In genomic region chr19:58903899-58904327, GRCm38 (mm10) we compare ENCODE assay signal across 8 mouse cellular contexts. TPM values are rescaled to one million over a fixed set of nuclear protein-coding genes. Genes with fewer than 3 reads are reported as not detected.
DNase-seq lines count a peak whose midpoint lies in the region; ATAC-seq and TF ChIP-seq lines count a peak whose summit lies in the region.

No protein-coding gene starts in this region.

- peak overlapping the region; percentile 40 for H3K4me2 ChIP-seq in lung, postnatal 0 days (replicated peaks; ENCODE audit: low read depth, low read length)

- no peaks in the 10 kb centered on the region for H3K27me3 ChIP-seq in MEL (ENCODE audit: control insufficient read depth in 1 of 2, insufficient read depth in 2 of 2, low read length in 2 of 2)
- H3K27me3 ChIP-seq in cerebellum, adult 2 months (ENCODE audit: control insufficient read depth, insufficient read depth, low read length): no peaks in the 10 kb centered on the region; the same call in 1 of the 2 replicates
- H3K27me3 ChIP-seq in hindbrain, embryonic 10.5 days (ENCODE audit: insufficient read depth, poor library complexity, severe bottlenecking): peaks cover 33% of the 10 kb centered on the region
- H3K27me3 ChIP-seq in lung, postnatal 0 days (replicated peaks; ENCODE audit: insufficient read depth, low read length): no peaks in the 10 kb centered on the region

- peak; percentile 46 for DNase-seq in MEL (ENCODE audit: low read depth, low spot score)
- peak; percentile 74 to 90 for DNase-seq in cerebellum, adult 2 months
- peak; percentile 86 for DNase-seq in hindbrain, embryonic 10.5 days (ENCODE audit: low spot score)
- peak; percentile 89 for DNase-seq in layer of hippocampus, adult 9-10 months (ENCODE audit: low spot score)
- peak; percentile 87 for DNase-seq in lung, postnatal 0 days (ENCODE audit: low spot score)
- DNase-seq in retina, adult 2 months (ENCODE audit: low read depth, low spot score): peak; percentile 50
- peak; percentile 68 for DNase-seq in thymus, postnatal 25 days

- peak; percentile 77 to 85 (median 85) for TF ChIP-seq CTCF in MEL (IDR thresholded peaks at IDR 0.05 in 2 of 3, conservative IDR thresholded peaks at IDR 0.05 in 1 of 3; ENCODE audit: control insufficient read depth in 1 of 3, insufficient read depth in 1 of 3, low read depth in 2 of 3, low read length in 3 of 3, poor library complexity in 1 of 3, severe bottlenecking in 1 of 3)
- peak; percentile 98 for TF ChIP-seq CTCF in cerebellum, adult 2 months (IDR thresholded peaks at IDR 0.05; ENCODE audit: borderline replicate concordance, insufficient read depth, low read depth, low read length)
- peak; percentile 98 for TF ChIP-seq CTCF in lung, postnatal 0 days (IDR thresholded peaks at IDR 0.05)

- H3K36me3 ChIP-seq in MEL (ENCODE audit: control insufficient read depth in 1 of 2, insufficient read depth in 2 of 2, low read length in 2 of 2): no peaks in the 10 kb centered on the region
- no peaks in the 10 kb centered on the region for H3K36me3 ChIP-seq in hindbrain, embryonic 10.5 days
- no peaks in the 10 kb centered on the region for H3K36me3 ChIP-seq in lung, postnatal 0 days (ENCODE audit: insufficient read depth, low read length)

- 2% methylated on average over 11 of the region's 11 CpGs for WGBS in cerebellum, adult 2 months
- WGBS in hindbrain, embryonic 10.5 days: 2% methylated on average over 11 of the region's 11 CpGs
- WGBS in lung, postnatal 0 days: under 1% methylated on average over 11 of the region's 11 CpGs

- TF ChIP-seq POLR2A in MEL (IDR thresholded peaks at IDR 0.05; ENCODE audit: control insufficient read depth in 1 of 2, insufficient read depth in 1 of 2, low read depth in 1 of 2, low read length in 2 of 2, poor library complexity in 1 of 2): no peak
- TF ChIP-seq POLR2A in cerebellum, adult 2 months (IDR thresholded peaks at IDR 0.05; ENCODE audit: borderline replicate concordance, insufficient read depth, low read length): no peak

- peak; percentile 59 for TF ChIP-seq RAD21 in MEL (IDR thresholded peaks at IDR 0.05; ENCODE audit: low read depth, low read length)

- H3K9ac ChIP-seq in MEL (ENCODE audit: control insufficient read depth, low read depth, low read length, poor library complexity, severe bottlenecking): no peak overlapping the region
- H3K9ac ChIP-seq in lung, postnatal 0 days (replicated peaks; ENCODE audit: low read depth): no peak overlapping the region

- no peaks in the 10 kb centered on the region for H3K4me1 ChIP-seq in MEL (ENCODE audit: control insufficient read depth in 1 of 2, insufficient read depth in 2 of 2, low read length in 2 of 2)
- H3K4me1 ChIP-seq in cerebellum, adult 2 months (ENCODE audit: control insufficient read depth, insufficient read depth, low read length): 0 out of 2 replicates have a peak, but pooled peaks cover 4% of the 10 kb centered on the region
- peaks cover 5% of the 10 kb centered on the region; the same call in 1 of the 2 replicates for H3K4me1 ChIP-seq in hindbrain, embryonic 10.5 days (replicated peaks)
- H3K4me1 ChIP-seq in lung, postnatal 0 days (ENCODE audit: insufficient read depth, low read depth, low read length): peaks cover 3% of the 10 kb centered on the region; the same call in 1 of the 2 replicates

- no peaks in the 10 kb centered on the region for H3K9me3 ChIP-seq in MEL (replicated peaks; ENCODE audit: insufficient read depth, low read length)
- H3K9me3 ChIP-seq in hindbrain, embryonic 10.5 days: no peaks in the 10 kb centered on the region
- no peaks in the 10 kb centered on the region for H3K9me3 ChIP-seq in lung, postnatal 0 days (ENCODE audit: low read length)

- H3K4me3 ChIP-seq in MEL (ENCODE audit: control insufficient read depth in 1 of 2, insufficient read depth in 1 of 2, low read depth in 2 of 2, low read length in 2 of 2): no peak overlapping the region
- H3K4me3 ChIP-seq in cerebellum, adult 2 months (replicated peaks; ENCODE audit: insufficient read depth, low read depth, low read length): peak overlapping the region; percentile 57
- peak overlapping the region; percentile 40 for H3K4me3 ChIP-seq in hindbrain, embryonic 10.5 days
- no peak overlapping the region for H3K4me3 ChIP-seq in lung, postnatal 0 days (ENCODE audit: low read depth, low read length)

- TF ChIP-seq EP300 in MEL (IDR thresholded peaks at IDR 0.05; ENCODE audit: low read depth in 1 of 2, low read length in 2 of 2): no peak
- peak; percentile 63; the same call in 1 of the 2 replicates for TF ChIP-seq EP300 in lung, postnatal 0 days (IDR thresholded peaks at IDR 0.05)

- no peaks in the 10 kb centered on the region for H3K79me2 ChIP-seq in MEL (ENCODE audit: control insufficient read depth, insufficient read depth, low read length, poor library complexity)

- H3K27ac ChIP-seq in MEL (ENCODE audit: control insufficient read depth, low read depth, low read length): no peak overlapping the region
- H3K27ac ChIP-seq in cerebellum, adult 2 months (ENCODE audit: insufficient read depth, low read length): no peak overlapping the region
- H3K27ac ChIP-seq in hindbrain, embryonic 10.5 days: no peak overlapping the region
- H3K27ac ChIP-seq in lung, postnatal 0 days (ENCODE audit: low read length): no peak overlapping the region

- ATAC-seq in frontal cortex, adult (ENCODE audit: low TSS enrichment): peak; percentile 85
- ATAC-seq in lung, postnatal 0 days: peak; percentile 90

TF ChIP-seq in MEL, 35 proteins besides CTCF, POLR2A, EP300 and RAD21:
- TF ChIP-seq JUND (IDR thresholded peaks at IDR 0.05; ENCODE audit: low read depth, low read length): no peak
- no peak for TF ChIP-seq MAFK (IDR thresholded peaks at IDR 0.05; ENCODE audit: borderline replicate concordance, low read depth, low read length)
- TF ChIP-seq ZC3H11A (IDR thresholded peaks at IDR 0.05; ENCODE audit: low read depth, low read length): peak; percentile 41
- no peak for TF ChIP-seq BHLHE40 (IDR thresholded peaks at IDR 0.05; ENCODE audit: borderline replicate concordance, low read depth, low read length)
- no peak for TF ChIP-seq GATA1 (IDR thresholded peaks at IDR 0.05; ENCODE audit: low read depth, low read length)
- TF ChIP-seq POLR2AphosphoS5 (IDR thresholded peaks at IDR 0.05; ENCODE audit: borderline replicate concordance, low read depth, low read length): no peak
- TF ChIP-seq SIN3A (IDR thresholded peaks at IDR 0.05; ENCODE audit: low read length): no peak
- no peak for TF ChIP-seq USF1 (IDR thresholded peaks at IDR 0.05; ENCODE audit: low read depth, low read length)
- no peak for TF ChIP-seq NELFE (IDR thresholded peaks at IDR 0.05; ENCODE audit: low read depth, low read length)
- TF ChIP-seq SMC3 (IDR thresholded peaks at IDR 0.05; ENCODE audit: low read depth, low read length): peak; percentile 66
- no peak for TF ChIP-seq ZNF384 (IDR thresholded peaks at IDR 0.05; ENCODE audit: low read depth, low read length)
- TF ChIP-seq MAX (IDR thresholded peaks at IDR 0.05; ENCODE audit: low read length): no peak
- TF ChIP-seq HCFC1 (IDR thresholded peaks at IDR 0.05; ENCODE audit: low read depth, low read length): no peak
- TF ChIP-seq MYC (IDR thresholded peaks at IDR 0.05; ENCODE audit: low read depth, low read length): no peak
- no peak for TF ChIP-seq GABPA (IDR thresholded peaks at IDR 0.05; ENCODE audit: low read depth, low read length)

RNA-seq across cellular contexts. Expression of gene Eno4, which starts 39.3 kb away (rescaled TPM):
- total RNA-seq in MEL (2012; rRNA removed): not detected in 2 replicates
- not detected for polyA plus RNA-seq in MEL (2012; ENCODE audit: insufficient read depth in 1 of 2, insufficient read length in 2 of 2, low read depth in 1 of 2, low replicate concordance in 2 of 2, missing spikeins in 1 of 2)
- 1.9 and 2.1 TPM in 2 replicates for polyA plus RNA-seq in cerebellum, adult 2 months (2012; rRNA removed)
- polyA plus RNA-seq in hindbrain, embryonic 10.5 days (2016; fragmentation: Nextera tagmentation; extraction: Ambion mirVana): 1.3 and 1.9 TPM in 2 replicates
- polyA plus RNA-seq in lung, postnatal 0 days (2015; fragmentation: Nextera tagmentation; extraction: Ambion mirVana): 2.7 and 3.5 TPM in 2 replicates

RNA-seq across cellular contexts. Expression of gene Hspa12a, which starts 39.5 kb away (rescaled TPM):
- not detected in 2 replicates for total RNA-seq in MEL (2012; rRNA removed)
- polyA plus RNA-seq in MEL (2012; ENCODE audit: insufficient read depth in 1 of 2, insufficient read length in 2 of 2, low read depth in 1 of 2, low replicate concordance in 2 of 2, missing spikeins in 1 of 2): not detected
- polyA plus RNA-seq in cerebellum, adult 2 months (2012; rRNA removed): 102 and 103 TPM in 2 replicates
- 15.8 and 25.5 TPM in 2 replicates for polyA plus RNA-seq in hindbrain, embryonic 10.5 days (2016; fragmentation: Nextera tagmentation; extraction: Ambion mirVana)
- polyA plus RNA-seq in lung, postnatal 0 days (2015; fragmentation: Nextera tagmentation; extraction: Ambion mirVana): 3.3 and 3.9 TPM in 2 replicates

Comparison
In these comparisons a context has a peak if more than half of its experiments do, and no peak if none do; other contexts are left out.
1. H3K4me3 ChIP-seq: peak in cerebellum, adult 2 months (single experiment) and hindbrain, embryonic 10.5 days (single experiment); none in MEL (0 of 2) and lung, postnatal 0 days (single experiment).
2. Peak in every context shown above with its lines, with median percentiles within 50 percentile points of each other: DNase-seq and CTCF ChIP-seq.